Mouse (Mus musculus) c-Kit-positive CD71-positive TER-119-negative erythroid progenitor cells, embryonic 14.5 days (primary cell): ENCODE data around the gene Akr1c6.
"Not testable (repeated sequence)": the region's sequence is repeated elsewhere in the genome, so short reads cannot be mapped to it uniquely, and the experiment has no call there.

Source experiments
- DNase-seq: peaks from one replicate; pipeline ENCODE4 v3.0.0-alpha.2; 2013; ENCODE audit warnings: low read depth

Akr1c6 gene

DNA sequence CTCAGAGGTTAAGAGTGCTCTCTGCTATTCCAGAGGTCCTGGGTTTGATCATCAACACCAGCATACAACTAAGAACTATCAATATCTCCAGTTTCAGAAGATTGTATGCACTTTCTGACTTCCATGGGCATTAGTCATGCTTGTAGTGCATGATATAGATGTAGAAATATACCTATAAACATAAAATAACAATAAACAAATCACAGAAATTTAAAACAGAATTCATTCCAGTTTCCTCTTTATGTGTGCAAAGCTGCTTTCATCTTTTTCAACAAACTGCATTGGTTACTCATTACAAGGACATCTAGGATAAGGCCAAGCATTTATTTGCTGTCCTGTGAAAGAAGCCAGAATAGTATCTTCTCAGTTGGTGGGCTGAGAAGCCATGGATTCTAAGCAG lies at the start of gene Akr1c6:
Akr1c6 (plus strand) TSS at position 301 of the 400 bp plus-strand sequence.
- no peak for DNase-seq

DNA sequence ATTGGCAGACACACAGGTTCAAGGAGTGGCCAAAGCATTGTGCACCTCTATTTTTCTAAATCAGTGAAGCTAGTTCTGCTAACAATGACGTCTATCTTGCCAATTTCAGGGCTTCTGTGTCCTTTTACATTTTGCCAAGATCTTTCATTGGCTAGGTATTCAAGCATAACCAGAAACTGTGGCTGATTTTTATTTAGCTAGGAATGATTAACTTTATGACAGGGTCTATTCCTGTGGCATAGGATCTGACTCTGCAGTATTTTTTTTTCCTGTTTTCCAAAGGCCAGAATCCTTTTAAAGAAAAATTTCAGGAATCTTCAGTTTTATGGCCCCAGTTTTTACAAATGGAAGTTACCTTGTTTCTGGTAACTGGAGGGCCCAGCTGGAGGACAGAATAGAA lies 49.2 kb upstream of the Akr1c6 start:
- no peak for DNase-seq

DNA sequence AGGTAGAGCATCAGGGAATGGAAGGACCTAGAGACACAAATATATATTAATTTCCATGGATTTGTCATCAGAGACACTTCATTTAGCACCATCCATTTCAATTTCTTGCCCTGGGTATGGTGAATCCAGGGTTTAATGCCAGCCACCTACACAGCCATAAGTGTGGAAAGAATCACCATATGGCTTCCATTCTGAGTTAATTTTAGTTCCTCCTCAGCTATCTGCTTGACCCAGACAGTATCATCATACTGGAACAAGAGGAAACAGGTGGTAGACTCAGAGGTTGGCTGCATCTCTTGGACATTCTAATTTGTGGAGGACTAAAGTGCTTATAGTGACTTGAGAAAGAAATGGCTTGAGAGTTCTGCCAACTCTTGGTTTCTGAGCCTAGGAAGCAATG lies 48.6 kb upstream of the Akr1c6 start:
- DNase-seq: no peak

DNA sequence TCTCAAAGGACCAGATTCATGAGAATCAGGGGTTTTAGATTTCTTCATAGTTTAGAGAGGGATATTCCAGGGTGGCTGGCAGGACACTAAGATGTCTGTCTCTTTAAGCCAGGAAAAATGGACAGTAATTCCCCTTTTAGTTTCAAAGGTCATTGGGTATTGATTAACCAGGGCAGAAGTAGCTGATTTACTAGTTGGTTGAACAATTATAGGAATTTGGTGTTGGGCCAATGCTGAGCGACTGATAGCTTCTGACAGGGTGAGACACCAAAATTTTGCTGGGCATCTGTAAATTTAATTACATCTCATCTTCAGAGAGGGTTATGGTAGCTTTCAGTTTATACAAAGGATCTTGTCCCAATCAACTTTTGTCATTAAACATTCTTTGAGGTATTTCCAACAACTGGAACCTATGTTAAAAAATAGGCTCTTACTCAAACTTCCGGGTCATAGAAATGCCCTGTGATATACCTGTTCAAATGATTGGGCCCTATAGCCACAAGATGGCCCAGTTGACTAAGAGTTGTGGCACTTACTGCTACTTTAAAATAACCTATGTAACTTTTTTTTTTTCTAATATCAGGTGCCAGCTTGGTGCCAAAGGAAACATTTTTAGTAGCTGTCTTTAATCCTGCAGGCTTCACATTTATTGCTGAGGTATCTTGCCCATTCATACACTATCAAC lies 45.2 kb upstream of the Akr1c6 start:
- DNase-seq: no peak

- not testable (repeated sequence) for DNase-seq
These were observed 33.7 kb upstream of the Akr1c6 start for GRCm38 (mm10) chr13:4400360-4400759.

GRCm38 (mm10) chr13:4400831-4401230 lies 33.3 kb upstream of the Akr1c6 start:
- DNase-seq: no peak

DNA sequence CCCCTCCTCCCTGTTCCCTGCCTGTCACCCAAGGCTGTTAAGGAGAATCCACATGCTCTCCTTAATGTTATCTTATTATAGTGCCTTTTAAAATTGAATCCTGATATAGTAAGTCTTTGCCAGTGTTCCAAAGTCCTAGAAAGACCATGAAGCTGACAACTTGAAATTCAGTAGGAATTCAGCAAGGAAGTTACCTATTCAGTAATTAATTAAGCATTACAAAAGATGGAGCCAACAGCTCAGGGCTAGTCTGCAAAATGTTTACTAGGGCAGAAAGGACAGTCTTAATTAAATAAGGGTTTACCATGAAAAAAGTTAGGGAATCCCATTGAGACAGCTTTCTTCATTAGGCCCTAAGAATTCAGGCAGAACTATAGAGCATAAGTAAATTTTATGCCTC lies 31.9 kb upstream of the Akr1c6 start:
- no peak for DNase-seq

DNA sequence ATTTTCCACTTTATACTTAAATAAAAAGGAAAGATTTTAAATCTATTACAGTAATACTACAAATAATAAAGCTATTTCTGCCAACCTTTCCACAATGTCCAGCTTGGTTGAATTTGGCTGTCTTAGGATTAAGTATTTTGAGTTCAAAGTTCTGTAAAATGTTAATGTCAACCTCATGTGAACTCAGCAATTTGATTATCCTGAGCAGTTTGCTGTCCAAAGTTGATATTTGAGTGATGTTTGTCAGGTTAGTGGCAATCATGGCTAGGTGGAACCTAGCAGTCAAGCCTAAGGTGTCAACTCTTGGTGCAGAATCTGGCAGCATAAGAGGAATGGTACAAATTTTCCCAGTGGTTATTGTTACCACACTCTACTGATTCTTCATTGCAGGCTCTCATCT lies 29.4 kb upstream of the Akr1c6 start:
- DNase-seq: no peak

DNA sequence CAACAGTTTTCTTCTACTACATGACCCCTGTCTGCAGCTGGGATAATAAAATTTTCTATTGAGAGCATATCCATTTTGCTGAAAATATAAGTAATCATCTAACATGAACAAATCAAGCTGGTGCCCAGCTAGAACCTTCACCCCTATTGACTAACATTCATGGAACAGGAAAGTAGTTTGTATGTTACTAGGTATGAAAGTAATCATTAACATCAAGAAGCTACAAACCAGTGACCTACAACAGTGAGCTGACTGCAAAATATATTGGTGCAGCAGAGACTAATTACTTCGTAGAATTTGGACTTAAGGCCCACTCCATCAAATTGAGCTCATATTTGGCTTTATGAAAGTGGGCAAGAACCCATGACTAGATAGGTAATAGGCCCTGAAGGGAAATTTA lies 27.3 kb upstream of the Akr1c6 start:
- no peak for DNase-seq

- no peak for DNase-seq
These were observed 5.5 kb upstream of the Akr1c6 start for GRCm38 (mm10) chr13:4428558-4428957.

- DNase-seq: no peak
These were observed 5.1 kb upstream of the Akr1c6 start for GRCm38 (mm10) chr13:4429034-4429433.

GRCm38 (mm10) chr13:4431129-4431528 lies 3.0 kb upstream of the Akr1c6 start:
- no peak for DNase-seq

DNA sequence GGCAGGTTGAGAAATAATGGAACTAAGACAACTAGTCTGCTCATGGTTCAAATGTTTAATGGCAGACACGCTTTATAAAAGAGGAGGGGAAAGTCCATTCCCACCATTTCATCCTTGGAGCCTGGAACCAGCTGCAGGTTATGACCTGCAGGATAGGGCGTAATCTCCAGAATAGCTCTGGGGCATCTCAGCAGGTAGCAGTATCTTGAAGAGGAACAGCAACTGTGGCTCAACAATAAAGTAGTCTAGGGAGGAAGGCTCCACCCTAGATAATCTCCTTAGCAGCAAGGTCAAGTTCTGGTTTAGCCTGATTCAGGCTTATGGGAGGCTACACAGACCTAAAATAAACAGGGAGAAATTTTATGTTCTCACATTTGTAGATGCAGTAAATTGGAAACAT lies 31.5 kb downstream of the Akr1c6 start:
- no peak for DNase-seq

- no peak for DNase-seq
These were observed 33.8 kb downstream of the Akr1c6 start for GRCm38 (mm10) chr13:4467896-4468295.
